Mouse (Mus musculus): ENCODE measurements at regions not wholly inside any gene's neighbourhood (a gene's known extent, or its start where the extent isn't known, plus 50 kb on each side); places are given as distances from the start of the nearest gene placed in this dataset.

DNA sequence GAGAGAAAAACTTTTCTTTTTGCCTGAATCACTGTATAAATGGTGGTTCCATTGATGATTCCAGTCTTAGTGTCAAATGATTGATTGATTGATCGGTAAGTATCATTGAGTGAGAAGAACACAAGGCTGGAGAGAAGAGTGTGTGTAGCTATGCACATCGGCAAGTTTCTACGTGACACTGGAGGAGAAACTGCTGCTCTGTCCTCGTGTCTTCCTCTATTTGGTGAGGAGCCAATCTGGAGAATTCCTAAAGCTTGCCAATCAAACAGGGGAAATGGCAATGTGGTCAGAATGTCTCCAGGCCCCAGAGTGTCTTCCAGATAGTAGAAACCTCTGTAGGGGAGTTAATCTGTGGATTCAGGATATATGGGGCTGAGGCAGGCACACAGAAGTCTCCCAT lies 92.5 kb upstream of the Gm12728 start:
- TF ChIP-seq POLR2A (IDR thresholded peaks at IDR 0.05; ENCODE audit: control insufficient read depth in 1 of 2, insufficient read depth in 1 of 2, low read depth in 1 of 2, low read length in 2 of 2, poor library complexity in 1 of 2) (no peak), CTCF (IDR thresholded peaks at IDR 0.05 in 2 of 3, conservative IDR thresholded peaks at IDR 0.05 in 1 of 3; ENCODE audit: control insufficient read depth in 1 of 3, insufficient read depth in 1 of 3, low read depth in 2 of 3, low read length in 3 of 3, poor library complexity in 1 of 3, severe bottlenecking in 1 of 3) (no peak)
